Mouse (Mus musculus) spleen, adult 18-20 months (tissue): ENCODE measurements around the gene Vps18.

Experiments used
- DNase-seq, 2 experiments: peaks; one replicate each; pipeline ENCODE4 v3.0.0; 2022; ENCODE audit warnings: mixed read lengths in 2 of 2

Gene Vps18

DNA sequence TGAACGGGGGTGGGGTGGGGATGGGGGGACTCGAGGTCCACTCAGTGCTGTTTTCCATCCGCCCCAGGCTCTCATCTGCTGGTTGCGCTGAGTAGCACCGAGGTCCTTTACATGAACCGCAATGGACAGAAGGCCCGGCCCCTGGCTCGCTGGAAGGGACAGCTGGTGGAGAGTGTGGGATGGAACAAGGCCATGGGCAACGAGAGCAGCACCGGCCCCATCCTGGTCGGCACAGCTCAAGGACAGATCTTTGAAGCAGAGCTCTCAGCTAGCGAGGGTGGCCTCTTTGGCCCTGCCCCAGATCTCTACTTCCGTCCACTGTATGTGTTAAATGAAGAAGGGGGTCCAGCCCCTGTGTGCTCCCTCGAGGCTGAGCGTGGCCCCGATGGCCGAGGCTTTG lies 4.3 kb downstream of the Vps18 start:
- DNase-seq = no peak

GRCm38 (mm10) chr2:119293311-119293710 lies 4.8 kb downstream of the Vps18 start:
- no peak for DNase-seq

- DNase-seq = no peak
Observed at GRCm38 (mm10) chr2:119293776-119294390, 5.3 kb downstream of the Vps18 start.

DNA sequence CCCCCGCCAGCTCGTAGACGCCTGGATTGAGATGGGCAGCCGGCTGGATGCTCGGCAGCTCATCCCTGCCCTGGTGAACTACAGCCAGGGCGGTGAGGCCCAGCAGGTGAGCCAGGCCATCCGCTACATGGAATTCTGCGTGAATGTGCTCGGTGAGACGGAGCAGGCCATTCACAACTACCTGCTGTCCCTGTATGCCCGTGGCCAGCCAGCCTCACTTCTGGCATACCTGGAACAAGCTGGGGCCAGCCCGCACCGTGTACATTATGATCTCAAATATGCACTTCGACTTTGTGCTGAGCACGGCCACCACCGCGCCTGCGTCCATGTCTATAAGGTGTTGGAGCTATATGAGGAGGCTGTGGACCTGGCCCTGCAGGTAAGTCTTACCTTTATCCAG lies 5.9 kb downstream of the Vps18 start:
- no peak for DNase-seq

DNA sequence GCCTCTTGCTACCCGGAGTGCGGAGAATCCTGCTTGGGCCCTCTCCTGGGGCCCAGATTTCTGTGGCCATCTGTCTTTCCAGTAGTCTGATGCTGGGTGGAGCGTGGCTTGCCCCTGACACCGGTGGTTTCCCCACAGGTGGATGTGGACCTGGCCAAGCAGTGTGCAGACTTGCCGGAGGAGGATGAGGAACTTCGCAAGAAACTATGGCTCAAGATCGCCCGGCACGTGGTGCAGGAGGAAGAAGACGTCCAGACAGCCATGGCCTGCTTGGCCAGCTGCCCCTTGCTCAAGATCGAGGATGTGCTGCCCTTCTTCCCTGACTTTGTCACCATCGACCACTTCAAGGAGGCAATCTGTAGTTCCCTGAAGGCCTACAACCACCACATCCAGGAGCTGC lies 8.2 kb downstream of the Vps18 start:
- no peak for DNase-seq

DNA sequence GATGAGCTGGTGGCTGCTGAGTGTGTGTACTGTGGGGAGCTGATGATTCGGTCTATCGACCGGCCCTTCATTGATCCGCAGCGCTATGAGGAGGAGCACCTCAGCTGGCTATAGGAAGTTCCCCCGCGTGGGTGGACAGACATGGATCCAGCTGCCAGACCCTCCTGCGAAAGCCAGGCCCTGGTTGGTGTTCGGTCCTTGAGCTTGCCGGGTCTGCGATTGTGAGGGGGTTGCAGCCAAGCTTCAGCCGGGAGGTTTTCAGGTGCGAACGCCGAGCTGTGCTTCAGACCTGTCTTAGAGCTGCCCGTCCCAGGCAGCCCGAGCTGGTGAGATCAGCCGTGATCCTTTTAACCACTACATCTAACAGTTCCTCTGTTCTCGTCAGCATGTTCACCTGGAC lies 9.0 kb downstream of the Vps18 start:
- no peak for DNase-seq

DNA sequence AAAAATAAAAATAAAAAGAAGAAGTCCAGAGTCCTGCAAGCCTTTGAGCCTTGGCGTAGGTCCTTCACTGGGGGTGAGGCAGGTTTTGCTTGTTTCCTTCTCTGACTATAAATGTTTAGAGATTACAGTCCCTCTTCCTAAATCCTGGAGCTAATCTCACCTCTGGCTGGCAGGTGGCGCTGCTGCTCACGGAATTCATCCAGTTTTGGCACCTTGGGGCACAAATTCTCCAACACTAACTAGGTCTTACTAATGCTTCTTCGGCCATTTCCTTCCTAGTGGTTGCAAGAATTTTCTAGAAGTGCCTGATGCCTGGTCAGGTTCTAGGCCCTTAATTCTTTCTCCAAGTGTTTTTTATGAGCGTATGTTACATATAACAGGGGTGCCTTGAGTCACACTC lies 9.8 kb downstream of the Vps18 start:
- DNase-seq = peak in 1 of 2 experiments; percentile 60

DNA sequence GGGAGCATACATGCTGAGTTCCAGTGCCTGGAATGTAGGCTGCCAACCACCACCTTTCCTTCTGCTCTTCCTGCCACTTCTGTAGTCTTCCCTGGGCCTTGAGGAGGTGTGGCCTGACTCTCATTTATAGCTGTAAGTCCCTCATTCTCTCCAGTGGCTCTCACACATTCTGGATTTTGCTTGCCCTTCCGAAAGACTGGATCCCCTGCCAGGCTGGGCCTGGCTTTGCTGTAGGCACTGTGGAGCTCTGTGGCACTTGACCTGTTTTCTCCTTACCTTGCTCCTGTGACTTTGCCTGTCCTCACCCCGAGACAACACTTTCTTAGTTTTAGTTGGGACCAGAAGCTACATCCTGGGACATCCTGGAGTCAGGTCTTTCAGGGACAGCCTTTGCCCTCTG lies 10.3 kb downstream of the Vps18 start:
- DNase-seq = no peak

- peak; percentile 77 to 81 for DNase-seq
Observed at GRCm38 (mm10) chr2:119299981-119300818, 11.7 kb downstream of the Vps18 start.

DNA sequence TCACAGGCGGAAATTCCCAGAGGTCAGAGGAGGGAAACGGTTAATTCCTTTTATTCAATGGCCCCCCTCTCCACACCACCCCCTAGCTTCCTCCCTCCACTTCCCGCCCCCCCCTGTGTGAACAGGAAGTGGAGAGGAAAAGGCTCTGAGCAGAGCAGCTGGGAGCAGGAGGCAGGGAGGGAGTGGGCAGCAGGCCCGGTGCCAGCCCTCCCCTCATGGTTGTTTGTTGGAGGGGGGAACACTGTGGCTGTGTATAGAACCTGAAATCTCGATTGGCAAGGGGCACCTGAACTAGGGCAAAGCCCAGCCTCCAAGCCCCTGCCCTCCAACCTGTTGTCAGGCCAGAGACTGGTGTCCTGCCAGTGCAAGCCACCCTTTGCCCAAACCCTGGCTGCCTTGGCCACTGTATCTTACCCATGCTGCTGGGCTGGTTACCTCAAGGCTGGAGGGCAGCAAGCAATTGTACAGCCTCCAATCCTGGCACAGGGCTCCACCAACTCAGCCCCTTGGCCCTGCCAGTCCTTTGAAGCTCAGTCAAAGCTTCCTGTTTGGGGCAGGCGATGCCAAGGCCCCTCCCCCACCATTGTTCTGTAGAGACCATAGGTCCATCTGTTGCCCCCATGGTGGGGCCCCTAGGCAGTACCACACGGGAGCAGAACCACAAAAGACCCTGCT lies 12.4 kb downstream of the Vps18 start:
- no peak for DNase-seq

- no peak for DNase-seq
Observed at GRCm38 (mm10) chr2:119302876-119303275, 14.3 kb downstream of the Vps18 start.

DNA sequence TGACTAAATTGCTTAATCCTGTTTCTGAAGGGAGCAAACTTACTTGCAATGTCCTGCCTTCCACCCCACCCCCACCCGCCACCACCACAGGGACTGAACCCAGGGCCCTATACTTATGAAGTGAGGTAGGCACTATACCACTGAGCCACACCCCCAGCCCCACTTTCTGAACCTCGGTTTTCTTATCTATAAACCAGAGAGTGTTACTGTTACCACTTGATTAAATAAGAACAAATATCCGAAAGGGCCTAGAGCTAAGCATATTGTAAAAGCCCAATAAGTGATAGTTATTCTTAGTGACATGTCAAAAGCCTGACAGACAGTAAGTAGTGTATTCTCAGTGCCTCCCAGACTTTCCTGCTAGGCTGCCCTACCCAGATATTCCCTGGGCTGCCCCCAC lies 15.9 kb downstream of the Vps18 start:
- DNase-seq = no peak

GRCm38 (mm10) chr2:119304798-119305208 lies 16.3 kb downstream of the Vps18 start:
- DNase-seq = no peak

GRCm38 (mm10) chr2:119311544-119311943 lies 23.0 kb downstream of the Vps18 start:
- DNase-seq = no peak

- DNase-seq = no peak
Observed at GRCm38 (mm10) chr2:119312380-119312958, 23.9 kb downstream of the Vps18 start.

GRCm38 (mm10) chr2:119313780-119314479 lies 25.4 kb downstream of the Vps18 start:
- DNase-seq = no peak

- no peak for DNase-seq
Observed at GRCm38 (mm10) chr2:119314742-119315310, 26.3 kb downstream of the Vps18 start.

DNA sequence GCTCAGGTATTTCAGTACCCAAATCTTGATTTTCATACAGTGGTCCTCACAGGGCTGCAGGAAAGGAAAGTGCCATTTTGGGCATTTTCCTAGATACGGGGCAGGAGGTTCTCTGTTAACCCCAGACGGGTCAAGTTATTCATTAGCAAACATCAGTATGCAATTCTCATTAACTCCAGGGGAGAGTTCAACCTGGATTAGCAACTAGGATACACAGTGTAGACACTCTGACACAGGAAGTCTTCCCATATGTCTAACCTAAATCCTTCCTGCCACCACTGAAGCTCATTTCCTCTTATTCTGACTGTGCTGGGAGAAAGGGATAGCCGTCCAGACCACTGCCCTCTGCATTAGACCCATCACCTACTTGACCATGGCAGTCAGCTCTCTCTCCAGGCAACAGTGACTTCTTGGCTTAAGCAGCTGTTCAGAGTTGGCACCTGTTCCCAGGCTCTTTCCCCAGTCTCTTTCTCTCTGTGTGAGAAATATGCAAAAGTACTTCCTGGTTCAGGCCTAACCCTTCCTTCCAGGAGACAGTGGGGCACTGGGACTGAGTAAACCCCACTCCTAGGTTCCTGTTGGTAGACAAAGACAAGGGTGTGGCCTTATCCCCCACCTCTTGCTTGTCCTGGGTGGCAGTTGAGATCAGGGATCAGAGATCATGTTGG lies 29.6 kb downstream of the Vps18 start:
- DNase-seq = no peak

DNA sequence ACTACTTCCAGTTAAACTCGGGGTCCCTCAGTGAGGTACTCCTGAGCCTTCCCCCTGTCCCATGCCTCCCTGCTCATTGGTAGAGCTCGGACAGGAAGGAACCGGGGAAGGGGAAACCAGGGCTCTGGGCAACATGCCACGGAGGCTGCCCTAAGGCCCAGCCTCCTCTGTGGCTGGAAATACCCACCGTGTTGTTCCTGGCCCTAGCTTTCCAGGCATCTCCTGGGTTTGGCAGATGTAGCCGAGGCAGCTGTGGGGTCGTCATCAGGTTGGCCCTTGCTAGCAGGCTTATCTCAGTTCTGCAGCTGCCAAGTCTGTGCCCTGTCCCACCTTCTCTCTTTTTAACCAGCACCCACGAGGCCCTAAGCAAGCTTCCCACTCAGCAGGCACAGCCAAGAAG lies 32.0 kb downstream of the Vps18 start:
- DNase-seq = no peak

DNA sequence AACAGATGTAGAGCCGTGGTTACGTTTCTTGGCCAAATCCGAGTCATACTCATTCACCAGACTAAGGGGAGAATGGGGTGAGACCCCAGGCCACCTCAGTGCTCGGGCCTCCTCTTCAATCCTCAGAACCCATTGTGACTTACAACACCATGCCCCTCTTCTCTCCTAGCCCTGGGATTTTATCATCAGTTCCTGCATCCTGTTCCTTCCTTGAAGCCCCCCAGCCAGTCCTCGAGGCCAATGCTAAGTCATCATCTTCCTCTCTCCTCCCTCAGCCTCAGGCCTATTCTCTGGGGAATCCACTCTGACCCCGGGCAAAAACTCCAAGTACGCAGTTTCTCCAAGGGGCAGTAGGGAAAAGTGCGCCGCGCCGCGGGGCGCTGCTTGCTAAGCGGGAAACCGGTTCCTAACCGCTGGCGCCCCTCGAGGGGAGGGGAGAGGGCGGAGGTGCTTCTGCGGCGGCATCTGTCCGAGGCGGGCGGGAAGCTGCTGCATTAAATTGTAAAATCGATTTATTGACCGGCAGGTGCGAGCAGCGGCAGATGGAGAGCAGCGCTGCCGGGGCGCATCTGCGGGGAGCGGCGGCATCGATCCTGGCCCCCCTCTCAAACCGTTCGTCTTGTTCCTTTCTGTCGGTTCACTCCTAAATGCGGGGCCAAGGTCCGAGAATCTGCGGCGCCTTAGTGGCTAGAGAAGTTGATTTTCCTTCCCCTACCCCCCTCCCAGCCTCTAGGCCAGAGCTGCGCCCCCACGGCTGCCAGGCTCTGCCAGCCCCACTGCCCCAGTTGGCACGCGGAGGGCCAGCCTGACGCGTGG lies 33.4 kb downstream of the Vps18 start:
- DNase-seq = no peak
